Mouse (Mus musculus) embryonic fibroblast, embryonic 13.5 days (primary cell): ENCODE data around the gene Phactr3. TPM values are rescaled to one million over a fixed set of nuclear protein-coding genes. Genes with fewer than 3 reads are reported as not detected.

Source experiments
- H3K27ac ChIP-seq: 2 replicates; pipeline ENCODE4 v1.5.1; 2012; ENCODE audit warnings: low read length, control low read depth, inconsistent platforms; ENCODE audit not compliant: insufficient read depth
- H3K4me1 ChIP-seq: 2 replicates; pipeline ENCODE4 v1.6.1; 2011; ENCODE audit warnings: low read length; ENCODE audit not compliant: control insufficient read depth, insufficient read depth
- H3K4me3 ChIP-seq: 2 replicates; pipeline ENCODE4 v1.5.1; 2011; ENCODE audit warnings: mild to moderate bottlenecking, control low read depth, low read length; ENCODE audit not compliant: insufficient read depth
- CTCF ChIP-seq: IDR thresholded peaks from 2 replicates; pipeline ENCODE4 v1.5.1; 2011; ENCODE audit warnings: mild to moderate bottlenecking, control low read depth, low read length, moderate library complexity, borderline replicate concordance; ENCODE audit not compliant: insufficient read depth
- POLR2A ChIP-seq: IDR thresholded peaks from 2 replicates; pipeline ENCODE4 v1.6.1; 2011; ENCODE audit warnings: low read depth, mild to moderate bottlenecking, control low read depth, low read length, moderate library complexity
- polyA plus RNA-seq: library from polyadenylated mRNA; stranded (reverse); fragments of >200 nt; gene quantifications from 2 replicates; pipeline ENCODE4 v1.2.4, GENCODE M21; 2011; ENCODE audit warnings: low read depth; ENCODE audit not compliant: missing spikeins, insufficient read length

Phactr3 gene
- polyA plus RNA-seq, 1 experiment, result not detected

DNA sequence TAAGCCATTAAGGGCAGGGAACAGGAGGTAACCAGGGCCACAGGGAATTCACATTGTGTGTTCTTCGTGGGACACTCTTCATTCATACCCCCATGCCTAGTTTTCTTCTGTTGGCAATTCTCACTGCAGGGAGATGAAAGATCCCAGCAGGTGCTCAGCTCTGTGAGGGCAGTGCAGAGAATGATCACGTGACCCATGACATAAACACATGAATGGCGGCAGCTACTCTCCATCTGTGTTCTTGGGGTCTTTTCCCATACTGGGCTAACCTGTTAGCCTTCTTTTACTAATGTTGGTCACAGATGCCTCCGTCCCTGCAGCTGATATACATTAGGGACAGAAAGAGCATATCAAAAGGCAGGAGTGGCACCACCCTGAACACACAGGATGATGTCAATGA is 16.9 kb downstream of the Phactr3 start:
- H3K4me1 ChIP-seq, result no peaks in the 10 kb centered on the region
- no peak overlapping the region for H3K27ac ChIP-seq
- no peak overlapping the region for H3K4me3 ChIP-seq
- TF ChIP-seq CTCF (no peak), POLR2A (no peak)

DNA sequence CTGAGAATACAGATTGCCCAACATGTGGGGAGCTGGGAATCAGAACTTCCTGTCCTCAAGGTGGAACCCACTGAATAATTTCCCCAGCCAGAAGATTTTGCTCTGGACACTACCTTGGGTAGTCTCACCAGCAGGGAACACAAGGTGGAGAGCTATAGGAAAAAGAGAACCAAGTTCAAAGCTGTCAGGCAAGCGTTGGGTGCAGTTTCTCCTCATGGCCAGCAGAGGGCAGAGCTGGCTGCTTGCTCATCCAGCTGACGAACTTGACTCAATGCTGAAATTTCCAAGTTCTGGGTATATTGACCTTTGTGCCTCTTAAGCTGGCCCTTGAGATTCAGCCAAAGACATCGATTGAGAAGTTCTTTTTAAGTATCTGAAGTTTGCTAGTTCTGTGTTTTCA is 18.7 kb downstream of the Phactr3 start:
- Histone ChIP-seq H3K27ac (no peak overlapping the region), H3K4me1 (no peaks in the 10 kb centered on the region), H3K4me3 (no peak overlapping the region)
- peak; percentile 90 for TF ChIP-seq CTCF
- no peak for TF ChIP-seq POLR2A

DNA sequence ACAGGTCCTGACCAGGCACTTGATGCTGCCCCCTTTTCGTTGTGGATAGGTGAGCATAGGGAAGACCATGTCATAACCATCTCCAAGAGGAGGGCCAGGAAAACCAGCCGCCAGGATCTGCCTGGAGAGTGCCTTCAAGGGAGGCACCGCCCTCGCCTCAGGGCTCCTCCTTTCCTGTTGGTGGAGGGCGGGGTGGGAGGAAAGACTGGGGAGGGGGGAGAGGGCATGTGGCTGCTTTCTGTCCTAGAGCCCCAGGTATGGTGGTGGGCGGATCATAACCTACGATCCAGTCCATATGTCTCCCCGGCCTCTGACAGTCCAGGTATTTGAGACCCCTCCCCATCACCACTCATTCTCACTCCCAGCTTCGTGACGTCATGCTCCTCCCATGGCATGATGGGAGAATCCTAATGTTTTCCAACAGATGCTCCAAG is 22.7 kb downstream of the Phactr3 start:
- H3K4me1 ChIP-seq, result no peaks in the 10 kb centered on the region
- TF ChIP-seq CTCF (no peak), POLR2A (no peak)
- H3K4me3 ChIP-seq, result no peak overlapping the region
- H3K27ac ChIP-seq, result no peak overlapping the region

DNA sequence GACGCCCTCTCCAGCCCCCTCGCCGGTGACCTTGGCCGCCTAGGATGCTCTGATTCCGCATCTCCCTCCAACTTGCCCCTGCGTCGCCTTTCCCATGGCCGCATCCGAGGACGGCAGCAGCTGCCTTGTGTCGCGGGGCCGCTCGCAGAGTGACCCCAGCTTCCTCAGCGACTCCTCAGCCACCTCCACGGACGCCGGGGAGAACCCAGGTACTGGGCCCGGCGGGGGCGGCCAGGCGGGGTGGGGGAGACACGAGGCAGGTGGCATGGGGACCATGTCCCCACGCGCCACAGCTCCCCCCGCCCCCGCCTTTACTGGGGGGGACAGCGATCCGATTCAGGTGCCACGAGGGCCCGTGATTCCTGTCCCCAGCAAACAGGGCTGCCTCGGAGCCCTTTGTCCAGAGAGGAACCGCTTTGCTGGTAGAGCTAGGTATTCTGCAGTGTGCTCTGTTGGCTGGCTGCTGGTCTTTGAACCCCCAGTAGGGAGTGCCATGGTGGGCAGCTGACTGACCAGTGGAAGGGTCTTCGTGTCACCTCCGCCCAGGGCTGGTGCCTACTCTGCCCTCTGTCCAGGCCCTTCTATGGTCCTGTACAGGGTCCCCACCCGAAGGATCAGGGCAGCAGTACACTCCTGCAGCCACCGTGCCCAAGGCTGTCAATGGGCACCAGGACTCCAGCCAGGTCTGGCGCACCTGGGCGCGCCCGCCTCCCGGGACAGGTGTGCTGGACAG is 23.7 kb downstream of the Phactr3 start:
- no peak overlapping the region for H3K27ac ChIP-seq
- no peak overlapping the region for H3K4me3 ChIP-seq

DNA sequence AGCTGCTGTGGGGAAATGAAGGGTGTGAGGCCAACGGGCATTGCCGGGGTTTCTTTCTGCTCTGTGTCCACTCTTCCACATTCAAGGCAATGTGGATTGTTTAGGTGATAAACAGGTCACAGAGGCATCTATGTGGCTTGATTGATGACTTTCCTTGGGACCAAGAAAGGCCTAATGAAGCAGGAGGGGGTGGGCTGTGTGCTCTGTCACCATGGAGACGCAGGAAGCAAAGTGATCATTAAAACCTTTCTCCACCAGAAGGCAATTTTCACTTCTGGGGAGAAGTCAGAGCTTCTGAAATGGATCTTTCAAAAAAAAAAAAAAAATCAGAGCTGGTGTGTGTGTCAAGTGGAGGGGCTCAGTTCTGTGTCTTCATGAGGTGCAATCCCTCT is 24.2 kb downstream of the Phactr3 start:
- no peak for TF ChIP-seq CTCF
- TF ChIP-seq POLR2A, result no peak
- no peak overlapping the region for H3K4me3 ChIP-seq
- H3K27ac ChIP-seq, result no peak overlapping the region
- no peaks in the 10 kb centered on the region for H3K4me1 ChIP-seq

More for the DNA sequence above, 23.7 kb downstream of the Phactr3 start:
- H3K4me1 ChIP-seq, result no peaks in the 10 kb centered on the region
- TF ChIP-seq CTCF (no peak), POLR2A (no peak)

DNA sequence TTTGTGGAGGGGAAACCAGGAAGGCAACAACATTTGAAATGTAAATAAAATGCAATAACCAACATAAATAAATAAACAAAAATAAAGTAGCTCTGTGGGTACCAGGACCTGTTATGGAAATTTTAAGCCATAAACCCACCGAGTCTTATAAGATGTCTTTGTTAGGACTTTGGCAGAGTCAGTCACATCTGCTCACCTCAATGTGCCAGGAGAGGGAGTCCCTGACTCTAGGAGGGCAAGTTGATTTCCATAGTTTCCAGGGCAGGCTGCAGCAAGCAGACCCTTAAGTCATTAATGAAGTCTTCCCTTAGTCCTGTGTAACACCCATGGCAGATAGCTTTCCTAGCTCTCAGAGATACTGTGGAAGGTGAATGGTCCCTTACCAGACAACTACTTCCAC is 25.1 kb downstream of the Phactr3 start:
- H3K4me3 ChIP-seq, result no peak overlapping the region
- no peak overlapping the region for H3K27ac ChIP-seq
- no peaks in the 10 kb centered on the region for H3K4me1 ChIP-seq
- TF ChIP-seq CTCF, result no peak
- TF ChIP-seq POLR2A, result no peak

DNA sequence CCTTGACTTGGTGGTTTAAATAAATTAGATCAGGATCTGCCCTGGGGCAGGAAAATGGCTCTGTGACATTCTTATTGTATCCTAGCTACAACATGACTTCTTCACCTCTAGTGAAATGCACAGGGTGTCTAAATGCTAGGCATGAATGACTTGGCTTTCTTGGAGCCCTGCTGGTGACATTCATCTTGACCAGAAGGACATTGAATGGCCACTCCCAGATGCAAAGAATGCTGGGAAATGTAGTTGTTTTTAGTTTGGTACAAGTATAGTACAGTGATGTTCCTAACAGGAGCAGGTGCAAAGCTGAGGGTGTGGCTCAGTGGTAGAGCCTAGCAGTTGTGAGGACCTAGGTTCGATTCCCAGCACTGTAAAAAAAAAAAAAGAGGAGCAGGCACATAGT is 30.5 kb downstream of the Phactr3 start:
- TF ChIP-seq POLR2A (no peak), CTCF (no peak)
- no peaks in the 10 kb centered on the region for H3K4me1 ChIP-seq
- H3K27ac ChIP-seq, result no peak overlapping the region
- no peak overlapping the region for H3K4me3 ChIP-seq

DNA sequence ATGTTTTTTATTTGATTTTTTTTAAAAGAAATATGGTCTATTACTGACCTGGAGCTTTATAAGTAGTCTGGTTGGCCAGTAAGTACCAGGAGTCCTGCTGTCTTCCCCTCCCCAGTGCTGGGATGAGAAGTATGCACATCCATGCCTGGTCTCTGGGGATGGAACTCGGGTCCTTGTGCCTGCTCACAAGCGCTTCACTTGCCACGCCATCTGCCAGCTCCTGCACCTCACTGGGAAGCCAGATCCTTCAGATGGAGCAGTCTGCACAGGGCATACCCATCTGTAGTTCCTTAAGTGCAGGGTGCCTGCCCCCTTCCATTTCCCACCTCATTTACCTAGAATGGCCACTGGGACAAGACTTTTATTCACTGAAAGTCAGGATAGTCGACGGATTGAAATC is 31.9 kb downstream of the Phactr3 start:
- TF ChIP-seq POLR2A, result no peak
- TF ChIP-seq CTCF, result no peak
- no peaks in the 10 kb centered on the region for H3K4me1 ChIP-seq
- no peak overlapping the region for H3K27ac ChIP-seq
- H3K4me3 ChIP-seq, result no peak overlapping the region

DNA sequence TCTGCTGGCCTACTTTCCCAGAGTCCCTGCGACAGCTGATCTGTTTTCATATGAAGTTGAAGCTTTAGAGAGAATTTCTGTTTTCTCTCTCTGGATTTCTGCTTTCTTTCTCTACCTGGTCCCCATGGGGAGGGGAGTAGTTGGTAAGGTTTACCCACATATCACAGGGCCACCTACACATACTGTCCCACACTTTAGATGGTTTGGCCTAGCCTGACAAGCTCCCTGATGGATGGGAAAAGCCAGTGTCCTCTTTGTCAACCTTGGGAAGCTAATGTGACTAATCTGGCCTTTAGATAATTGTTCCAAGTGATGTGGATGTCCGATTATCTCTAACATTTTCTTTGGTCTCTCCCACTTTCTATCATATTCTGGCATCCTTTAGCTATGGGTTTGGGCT is 34.8 kb downstream of the Phactr3 start:
- Histone ChIP-seq H3K4me3 (no peak overlapping the region), H3K27ac (no peak overlapping the region), H3K4me1 (no peaks in the 10 kb centered on the region)
- TF ChIP-seq POLR2A (no peak), CTCF (no peak)

DNA sequence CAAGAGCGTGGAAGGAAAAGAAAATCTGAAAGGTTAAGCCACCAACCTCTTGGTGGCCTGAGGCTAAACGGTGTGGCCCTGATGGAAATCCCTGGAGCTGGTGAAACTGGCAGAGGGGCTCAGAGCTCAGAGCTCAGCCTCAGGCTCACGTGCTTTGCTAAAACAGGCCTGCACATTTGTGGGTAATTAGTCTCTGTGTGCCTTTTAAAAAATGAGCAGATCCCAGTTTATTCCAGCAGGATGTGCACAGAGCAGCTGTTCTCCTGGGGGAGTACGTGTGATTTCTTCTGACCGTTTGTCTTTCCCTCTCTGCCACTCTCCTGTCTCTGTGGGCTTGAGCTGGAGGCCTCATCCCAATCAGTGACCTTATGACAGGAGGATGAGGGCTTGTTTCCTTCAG is 35.4 kb downstream of the Phactr3 start:
- Histone ChIP-seq H3K27ac (no peak overlapping the region), H3K4me3 (no peak overlapping the region), H3K4me1 (no peaks in the 10 kb centered on the region)
- TF ChIP-seq CTCF, result no peak
- TF ChIP-seq POLR2A, result no peak
